Mouse (Mus musculus): ENCODE measurements around the gene B3galt5. TPM values are rescaled to one million over a fixed set of nuclear protein-coding genes. Genes with fewer than 3 reads are reported as not detected.

Gene B3galt5
- total RNA-seq (2015; ENCODE audit: low replicate concordance) (not detected in 2 replicates), total RNA-seq (2017; ENCODE audit: low replicate concordance) (not detected in 2 replicates)

GRCm38 (mm10) chr16:96235366-96235970, at the start of gene B3galt5:
Gene B3galt5, plus strand, starts transcription at chr16:96235801.
- ATAC-seq (replicated peaks; ENCODE audit: low FRiP score, poor library complexity, severe bottlenecking): no peak

- no peak for ATAC-seq (replicated peaks; ENCODE audit: low FRiP score, poor library complexity, severe bottlenecking)
Observed at GRCm38 (mm10) chr16:96187619-96188018, 48.0 kb upstream of the B3galt5 start.

DNA sequence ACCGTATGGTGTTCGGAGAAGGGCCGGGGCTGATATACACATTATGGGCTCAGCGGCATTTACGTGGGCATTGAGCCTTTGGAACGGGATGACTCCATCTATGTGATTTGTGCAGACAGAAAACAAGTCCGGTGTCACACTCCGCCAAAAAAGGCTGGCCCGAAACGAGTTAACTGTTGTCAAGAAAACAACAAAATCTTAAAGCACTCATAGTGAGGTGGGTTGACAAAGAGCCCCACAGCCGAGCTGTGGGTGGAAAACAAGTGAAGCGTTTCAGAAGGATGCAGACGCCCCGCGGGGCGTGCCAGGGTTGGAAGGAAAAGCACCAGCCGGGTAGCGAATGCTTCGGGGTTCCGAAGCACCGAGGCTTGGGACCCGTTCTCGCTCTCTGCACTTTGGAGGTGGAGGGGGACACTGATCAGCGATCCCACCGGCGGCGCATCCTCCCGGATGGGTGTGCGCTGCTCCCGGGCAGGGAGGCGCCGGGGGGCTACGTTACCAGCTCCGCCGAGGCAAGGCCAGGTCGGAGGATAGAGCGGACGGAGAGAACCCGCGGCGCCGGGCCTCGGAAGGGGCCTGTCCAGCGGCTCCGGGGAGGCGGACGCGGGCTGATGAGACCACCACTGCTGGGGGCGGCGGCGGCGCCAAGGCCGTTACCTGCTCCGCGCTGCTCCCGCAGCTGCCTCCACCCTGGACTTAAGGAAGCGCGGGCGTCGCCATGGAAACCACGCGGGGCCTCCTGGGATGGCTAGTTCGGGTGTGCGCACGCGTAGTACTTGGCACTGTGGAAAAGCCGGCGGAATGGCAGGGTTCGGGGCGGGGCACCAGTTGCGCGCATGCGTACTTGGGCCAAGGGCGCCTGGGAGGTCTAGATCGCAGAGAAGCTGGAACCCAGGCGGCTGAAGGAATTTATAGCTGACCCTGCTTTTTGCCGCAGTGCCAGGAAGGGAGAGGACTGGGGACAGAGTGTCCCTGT, 43.8 kb upstream of the B3galt5 start, which contains the start of gene Lca5l:
TSS of gene Lca5l (minus strand) at position 741 of the 976 bp plus-strand sequence.
- peak; percentile 83 for ATAC-seq (replicated peaks; ENCODE audit: low FRiP score, poor library complexity, severe bottlenecking)

GRCm38 (mm10) chr16:96199913-96200701, 35.5 kb upstream of the B3galt5 start, which contains the start of gene Sh3bgr:
Gene Sh3bgr, plus strand, starts transcription at chr16:96200450.
- no peak for ATAC-seq (replicated peaks; ENCODE audit: low FRiP score, poor library complexity, severe bottlenecking)

DNA sequence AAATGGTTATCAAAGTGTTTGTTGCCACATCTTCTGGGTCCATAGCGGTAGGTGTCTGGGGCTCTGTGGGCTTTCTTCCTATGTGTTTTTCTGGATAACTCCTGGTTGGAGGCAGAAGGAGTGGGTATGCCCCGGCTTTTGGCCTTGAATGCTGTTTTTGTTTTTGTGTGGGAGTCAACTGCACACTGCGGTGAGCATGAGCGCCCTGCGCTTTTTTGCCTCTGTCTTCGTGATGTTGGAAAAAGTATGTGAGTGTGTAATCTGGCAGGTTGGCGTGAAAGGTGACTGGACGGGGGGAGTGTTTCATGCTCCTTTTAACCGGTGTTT, 34.9 kb upstream of the B3galt5 start:
- no peak for ATAC-seq (replicated peaks; ENCODE audit: low FRiP score, poor library complexity, severe bottlenecking)

DNA sequence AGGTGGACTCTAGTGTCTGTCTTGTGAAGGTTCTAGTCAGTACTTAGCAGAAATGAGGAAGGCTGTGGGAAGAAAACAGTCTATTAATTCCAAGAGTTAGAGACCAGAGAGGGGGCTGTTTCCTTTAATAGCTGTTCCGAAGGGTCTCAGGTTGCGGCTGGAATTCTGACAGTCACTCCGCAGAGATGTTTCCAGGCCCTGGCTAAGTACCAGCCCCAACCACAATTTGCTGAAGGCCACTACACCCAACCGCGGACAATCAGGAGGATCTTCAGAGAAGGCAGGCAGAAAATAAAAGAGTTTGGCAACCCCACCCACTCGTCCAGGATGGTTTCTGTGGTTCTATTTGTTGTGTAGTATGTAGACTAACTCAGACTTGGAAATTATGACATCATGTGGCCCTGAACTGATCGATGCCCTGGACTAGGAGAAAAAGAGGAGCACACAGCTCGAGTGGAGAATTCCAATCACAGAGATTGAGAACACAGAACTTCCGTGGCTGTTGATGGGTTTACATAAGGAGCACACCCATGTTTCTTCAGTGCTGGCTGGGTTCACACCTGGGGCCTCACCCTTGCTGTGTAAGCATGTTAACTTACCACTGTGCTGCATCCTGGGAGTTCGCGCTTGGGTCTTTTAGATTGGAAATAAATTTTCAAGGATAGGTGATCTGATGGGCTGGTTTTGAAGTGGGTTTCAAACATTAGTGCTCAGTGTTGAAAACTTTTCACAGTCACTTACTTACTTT, 33.9 kb upstream of the B3galt5 start:
- no peak for ATAC-seq (replicated peaks; ENCODE audit: low FRiP score, poor library complexity, severe bottlenecking)

DNA sequence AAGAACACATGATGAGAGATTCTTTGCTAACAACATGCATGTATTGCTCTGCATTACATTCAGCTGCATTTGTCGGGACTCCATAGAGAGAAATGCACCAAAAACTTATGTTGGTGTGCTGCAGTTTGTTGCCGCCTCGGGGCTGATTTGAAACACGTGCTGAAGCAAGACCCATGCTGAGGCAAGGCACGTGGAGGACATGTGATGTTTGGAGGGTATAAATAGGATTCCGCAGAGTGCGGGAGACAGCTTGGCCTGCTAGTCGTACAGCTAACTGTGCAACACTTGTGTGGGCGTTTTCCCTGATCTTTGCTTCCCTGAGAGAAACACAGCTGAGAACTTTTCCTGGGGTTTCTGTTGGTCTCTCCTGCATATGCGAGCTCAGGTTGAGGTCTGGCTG, 25.8 kb upstream of the B3galt5 start:
- ATAC-seq (replicated peaks; ENCODE audit: low FRiP score, poor library complexity, severe bottlenecking): no peak

DNA sequence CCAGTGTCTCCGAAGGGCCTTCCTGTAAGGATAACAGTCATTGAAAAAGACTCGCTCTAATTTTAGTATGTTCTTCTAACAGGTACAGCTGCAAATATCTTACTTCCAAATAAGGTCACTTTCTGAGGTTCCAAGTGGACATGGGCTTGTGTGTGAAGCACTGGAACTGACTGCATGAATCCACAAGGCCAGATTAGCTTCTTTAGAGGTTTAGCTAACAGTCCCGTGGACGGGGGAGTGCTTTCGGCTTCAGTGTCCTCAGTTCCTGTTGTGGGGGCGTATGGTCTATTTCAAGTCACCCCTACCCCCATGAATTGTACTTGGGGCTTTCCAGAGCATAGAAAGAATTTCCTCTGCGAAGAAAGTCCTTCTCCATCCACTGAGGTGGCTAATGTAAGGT, 24.7 kb upstream of the B3galt5 start:
- no peak for ATAC-seq (replicated peaks; ENCODE audit: low FRiP score, poor library complexity, severe bottlenecking)

- ATAC-seq (replicated peaks; ENCODE audit: low FRiP score, poor library complexity, severe bottlenecking): no peak
Observed at GRCm38 (mm10) chr16:96213027-96213426, 22.6 kb upstream of the B3galt5 start.

GRCm38 (mm10) chr16:96221491-96221890, 14.1 kb upstream of the B3galt5 start:
- no peak for ATAC-seq (replicated peaks; ENCODE audit: low FRiP score, poor library complexity, severe bottlenecking)

DNA sequence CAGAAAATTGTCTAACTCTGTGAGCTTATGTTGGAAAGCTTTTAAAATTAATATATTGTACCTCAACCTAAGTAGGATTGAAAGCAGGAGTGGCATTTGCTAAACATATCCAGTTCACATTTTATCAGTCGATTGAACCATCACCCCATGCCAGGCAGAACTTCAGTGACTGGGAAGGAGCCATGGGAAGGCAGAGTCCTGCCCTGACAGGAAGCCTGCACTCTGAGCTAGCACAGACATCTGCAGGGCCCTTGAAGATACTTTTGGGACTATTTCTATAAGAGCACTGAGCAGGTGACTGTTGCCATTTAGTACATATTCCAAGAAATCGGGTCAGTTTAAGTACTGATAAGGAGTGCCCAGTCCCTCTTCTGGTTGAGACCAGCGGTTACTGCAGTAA, 13.6 kb upstream of the B3galt5 start:
- ATAC-seq (replicated peaks; ENCODE audit: low FRiP score, poor library complexity, severe bottlenecking): no peak

GRCm38 (mm10) chr16:96222452-96222851, 13.1 kb upstream of the B3galt5 start:
- ATAC-seq (replicated peaks; ENCODE audit: low FRiP score, poor library complexity, severe bottlenecking): no peak

DNA sequence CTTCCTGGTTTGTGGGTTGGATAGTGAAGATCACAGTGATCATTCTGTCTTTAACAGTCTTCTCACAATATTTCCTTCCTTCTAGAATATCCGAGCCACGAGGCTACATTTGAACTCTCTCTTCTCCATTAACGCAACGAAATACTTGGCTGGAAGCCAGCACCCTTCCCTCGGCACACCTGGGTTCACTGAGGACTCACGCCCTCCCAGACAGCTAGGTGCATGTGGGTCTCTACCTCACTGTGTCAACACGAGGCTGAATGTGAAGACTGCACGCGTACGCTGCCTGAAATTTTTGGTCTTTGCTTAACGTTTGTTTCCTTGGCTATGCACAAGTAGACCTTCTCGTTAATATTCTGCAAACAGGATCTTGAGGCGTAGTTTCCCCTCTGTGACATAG, 7.2 kb upstream of the B3galt5 start:
- no peak for ATAC-seq (replicated peaks; ENCODE audit: low FRiP score, poor library complexity, severe bottlenecking)

- no peak for ATAC-seq (replicated peaks; ENCODE audit: low FRiP score, poor library complexity, severe bottlenecking)
Observed at GRCm38 (mm10) chr16:96229044-96229555, 6.5 kb upstream of the B3galt5 start.

DNA sequence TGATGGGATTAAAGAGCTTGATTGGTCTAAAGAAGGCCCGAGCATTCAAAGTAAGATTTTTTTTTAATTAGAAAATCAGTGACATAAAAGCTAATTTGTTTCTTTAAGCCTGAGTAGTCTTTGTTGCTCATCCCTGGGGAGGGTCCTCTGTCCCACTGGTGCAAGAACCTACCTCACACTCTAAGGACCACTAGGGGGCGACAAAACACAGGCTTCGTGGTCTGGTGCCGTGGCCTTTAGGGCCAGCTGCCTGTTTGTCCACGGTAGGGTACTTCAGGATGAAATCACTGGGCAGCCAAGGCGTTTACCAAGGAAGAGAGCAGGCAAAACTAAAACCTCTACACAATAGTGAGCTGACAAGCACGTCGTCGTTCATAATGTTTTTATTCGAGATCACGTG, 5.2 kb upstream of the B3galt5 start:
- ATAC-seq (replicated peaks; ENCODE audit: low FRiP score, poor library complexity, severe bottlenecking): no peak

- ATAC-seq (replicated peaks; ENCODE audit: low FRiP score, poor library complexity, severe bottlenecking): no peak
Observed at GRCm38 (mm10) chr16:96231251-96231650, 4.3 kb upstream of the B3galt5 start.

- no peak for ATAC-seq (replicated peaks; ENCODE audit: low FRiP score, poor library complexity, severe bottlenecking)
Observed at GRCm38 (mm10) chr16:96231974-96232373, 3.6 kb upstream of the B3galt5 start.

GRCm38 (mm10) chr16:96233996-96234395, 1.6 kb upstream of the B3galt5 start:
- no peak for ATAC-seq (replicated peaks; ENCODE audit: low FRiP score, poor library complexity, severe bottlenecking)

DNA sequence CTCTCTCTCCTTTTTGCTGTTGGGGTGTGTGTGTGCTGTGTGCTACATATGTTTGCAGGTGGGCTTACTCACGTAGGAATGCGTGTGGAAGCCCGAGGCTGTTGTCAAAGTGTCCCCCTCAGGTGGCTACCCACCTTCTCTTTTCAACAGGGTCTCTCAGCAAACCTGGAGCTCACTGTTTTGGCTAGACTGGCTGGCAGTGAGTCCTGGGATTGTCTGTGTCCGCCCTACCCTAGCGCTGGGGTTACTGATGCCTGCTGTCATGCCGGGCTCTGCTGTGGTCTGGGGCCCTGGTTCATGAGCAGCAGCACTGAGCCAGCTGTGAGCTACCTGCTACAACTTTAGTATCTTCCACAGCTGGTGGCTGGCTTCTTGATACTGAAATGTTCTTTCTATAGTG, 8.9 kb downstream of the B3galt5 start:
- no peak for ATAC-seq (replicated peaks; ENCODE audit: low FRiP score, poor library complexity, severe bottlenecking)

Data from erythroid progenitor cell, adult 5-6 weeks (primary cell).